Mouse (Mus musculus): ENCODE results near the gene Arih1. TPM values are rescaled to one million over a fixed set of nuclear protein-coding genes. Genes with fewer than 3 reads are reported as not detected.

Gene Arih1
- polyA plus RNA-seq, 1 experiment from 2014 or later, result 26.1 TPM

- no peak for ATAC-seq (ENCODE audit: insufficient number of reproducible peaks, insufficient read depth, low FRiP score, low TSS enrichment)
- Histone ChIP-seq H3K9ac (no peak overlapping the region), H3K4me1 (no peaks in the 10 kb centered on the region), H3K27me3 (no peaks in the 10 kb centered on the region), H3K36me3 (0 out of 2 replicates have a peak, but pooled peaks cover 5% of the 10 kb centered on the region), H3K4me2 (replicated peaks) (no peak overlapping the region), H3K9me3 (no peaks in the 10 kb centered on the region), H3K4me3 (no peak overlapping the region), H3K27ac (no peak overlapping the region)
- WGBS, result 94% methylated on average over 1 of the region's 1 CpGs
Measured at GRCm38 (mm10) chr9:59458416-59458815, 28.0 kb downstream of the Arih1 start.

- no peak for ATAC-seq (ENCODE audit: insufficient number of reproducible peaks, insufficient read depth, low FRiP score, low TSS enrichment)
Measured at GRCm38 (mm10) chr9:59457671-59458070, 28.7 kb downstream of the Arih1 start.

GRCm38 (mm10) chr9:59455404-59456068 lies 30.9 kb downstream of the Arih1 start:
- no peak overlapping the region for H3K9ac ChIP-seq
- no peak overlapping the region for H3K4me2 ChIP-seq (replicated peaks)
- no peak overlapping the region for H3K27ac ChIP-seq
- H3K36me3 ChIP-seq, result 0 out of 2 replicates have a peak, but pooled peaks cover 5% of the 10 kb centered on the region
- H3K9me3 ChIP-seq, result no peaks in the 10 kb centered on the region
- WGBS, result 81% methylated on average over 3 of the region's 3 CpGs
- no peak for ATAC-seq (ENCODE audit: insufficient number of reproducible peaks, insufficient read depth, low FRiP score, low TSS enrichment)
- no peaks in the 10 kb centered on the region for H3K27me3 ChIP-seq
- H3K4me1 ChIP-seq, result no peaks in the 10 kb centered on the region
- no peak overlapping the region for H3K4me3 ChIP-seq

More at GRCm38 (mm10) chr9:59457671-59458070, 28.7 kb downstream of the Arih1 start:
- H3K36me3 ChIP-seq, result 0 out of 2 replicates have a peak, but pooled peaks cover 5% of the 10 kb centered on the region
- H3K4me3 ChIP-seq, result no peak overlapping the region
- no peak overlapping the region for H3K4me2 ChIP-seq (replicated peaks)
- no peaks in the 10 kb centered on the region for H3K4me1 ChIP-seq
- no peak overlapping the region for H3K27ac ChIP-seq
- no peak overlapping the region for H3K9ac ChIP-seq
- H3K9me3 ChIP-seq, result no peaks in the 10 kb centered on the region
- 95% methylated on average over 1 of the region's 1 CpGs for WGBS
- no peaks in the 10 kb centered on the region for H3K27me3 ChIP-seq

DNA sequence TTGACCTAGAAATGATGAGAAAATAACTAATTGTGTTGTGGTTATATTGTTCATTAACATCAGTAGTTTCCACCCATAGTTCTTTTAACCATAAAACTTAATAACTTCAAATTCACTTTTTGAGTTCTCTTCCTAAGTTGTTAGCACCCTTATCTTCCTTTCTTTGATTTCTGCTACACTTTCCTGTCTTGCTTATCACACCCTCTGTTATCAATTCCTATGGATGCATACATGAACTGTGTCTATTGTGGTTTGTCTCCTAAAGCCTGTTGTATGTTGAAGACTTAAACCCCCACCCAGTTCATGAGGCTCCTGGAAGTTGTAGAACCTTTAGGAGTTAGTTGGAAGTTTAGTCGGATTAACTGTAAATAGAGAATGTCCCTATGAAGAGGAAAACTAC lies 52.7 kb downstream of the Arih1 start:
- no peak overlapping the region for H3K4me3 ChIP-seq
- H3K4me2 ChIP-seq (replicated peaks), result no peak overlapping the region
- H3K36me3 ChIP-seq, result peaks cover 14% of the 10 kb centered on the region; the same call in 1 of the 2 replicates
- no peaks in the 10 kb centered on the region for H3K4me1 ChIP-seq
- ATAC-seq (ENCODE audit: insufficient number of reproducible peaks, insufficient read depth, low FRiP score, low TSS enrichment), result no peak
- H3K27ac ChIP-seq, result no peak overlapping the region
- 93% methylated on average over 1 of the region's 1 CpGs for WGBS
- no peaks in the 10 kb centered on the region for H3K27me3 ChIP-seq
- no peaks in the 10 kb centered on the region for H3K9me3 ChIP-seq
- H3K9ac ChIP-seq, result no peak overlapping the region

DNA sequence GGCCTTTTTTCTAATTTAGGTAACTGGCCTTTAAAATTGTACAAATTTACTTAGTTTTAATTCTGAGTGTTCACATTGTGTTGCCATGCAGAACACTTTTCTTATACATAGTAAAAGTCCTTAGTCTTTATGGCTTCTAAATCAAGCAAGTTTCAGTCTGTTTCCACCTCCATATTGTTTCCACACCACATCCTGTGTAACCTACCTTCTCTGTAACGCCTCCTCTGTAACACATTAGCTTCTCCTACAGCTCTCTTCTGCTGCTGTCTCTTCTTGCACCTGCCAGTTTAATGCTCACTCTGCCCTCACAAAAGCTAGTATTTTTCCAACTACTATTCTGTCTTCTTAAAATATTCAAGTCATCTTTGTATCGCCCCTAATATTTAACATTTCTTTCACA lies 54.8 kb downstream of the Arih1 start:
- Histone ChIP-seq H3K4me2 (replicated peaks) (no peak overlapping the region), H3K27ac (no peak overlapping the region), H3K9me3 (no peaks in the 10 kb centered on the region), H3K27me3 (no peaks in the 10 kb centered on the region), H3K9ac (no peak overlapping the region), H3K36me3 (peaks cover 18% of the 10 kb centered on the region; the same call in 1 of the 2 replicates), H3K4me3 (no peak overlapping the region), H3K4me1 (no peaks in the 10 kb centered on the region)
- WGBS, result 89% methylated on average over 2 of the region's 2 CpGs
- no peak for ATAC-seq (ENCODE audit: insufficient number of reproducible peaks, insufficient read depth, low FRiP score, low TSS enrichment)

GRCm38 (mm10) chr9:59420487-59420886 lies 65.9 kb downstream of the Arih1 start:
- Histone ChIP-seq H3K4me3 (no peak overlapping the region), H3K4me2 (replicated peaks) (no peak overlapping the region), H3K36me3 (no peaks in the 10 kb centered on the region), H3K27me3 (no peaks in the 10 kb centered on the region), H3K27ac (no peak overlapping the region), H3K9me3 (no peaks in the 10 kb centered on the region), H3K4me1 (no peaks in the 10 kb centered on the region), H3K9ac (no peak overlapping the region)
- no peak for ATAC-seq (ENCODE audit: insufficient number of reproducible peaks, insufficient read depth, low FRiP score, low TSS enrichment)
- WGBS, result 89% methylated on average over 6 of the region's 6 CpGs

GRCm38 (mm10) chr9:59407271-59407670 lies 79.1 kb downstream of the Arih1 start:
- ATAC-seq (ENCODE audit: insufficient number of reproducible peaks, insufficient read depth, low FRiP score, low TSS enrichment), result no peak
- WGBS, result 89% methylated on average over 1 of the region's 1 CpGs

DNA sequence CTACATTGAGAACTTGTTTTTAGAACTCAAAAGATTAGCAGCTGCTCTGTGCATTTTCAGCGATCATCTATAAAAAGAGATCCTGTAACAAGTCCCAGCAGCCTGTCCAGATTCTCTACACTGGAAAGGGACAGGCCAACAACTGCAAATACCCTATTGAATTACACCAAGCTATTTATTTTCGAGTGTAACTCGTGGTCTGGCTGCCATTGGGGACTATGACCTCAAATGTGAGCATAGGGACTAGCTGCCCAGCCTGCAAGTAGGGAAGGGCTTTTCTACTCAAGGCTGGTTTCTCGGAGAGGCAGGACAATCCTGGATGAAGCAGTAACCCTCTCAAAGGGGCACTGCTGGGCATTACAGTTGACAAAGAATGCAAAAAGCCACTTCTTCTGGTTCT lies 97.3 kb downstream of the Arih1 start:
- H3K27me3 ChIP-seq, result no peaks in the 10 kb centered on the region
- H3K4me3 ChIP-seq, result no peak overlapping the region
- ATAC-seq (ENCODE audit: insufficient number of reproducible peaks, insufficient read depth, low FRiP score, low TSS enrichment), result no peak
- WGBS, result 75% methylated on average over 4 of the region's 4 CpGs
- peaks cover 30% of the 10 kb centered on the region for H3K36me3 ChIP-seq
- H3K4me1 ChIP-seq, result no peaks in the 10 kb centered on the region
- H3K27ac ChIP-seq, result no peak overlapping the region
- H3K9me3 ChIP-seq, result no peaks in the 10 kb centered on the region
- H3K9ac ChIP-seq, result no peak overlapping the region
- H3K4me2 ChIP-seq (replicated peaks), result no peak overlapping the region

More at GRCm38 (mm10) chr9:59407271-59407670, 79.1 kb downstream of the Arih1 start:
- Histone ChIP-seq H3K4me1 (no peaks in the 10 kb centered on the region), H3K4me3 (no peak overlapping the region), H3K9ac (no peak overlapping the region), H3K27ac (no peak overlapping the region), H3K36me3 (peaks cover 40% of the 10 kb centered on the region), H3K27me3 (no peaks in the 10 kb centered on the region), H3K4me2 (replicated peaks) (no peak overlapping the region), H3K9me3 (no peaks in the 10 kb centered on the region)

- Histone ChIP-seq H3K27me3 (no peaks in the 10 kb centered on the region), H3K27ac (no peak overlapping the region), H3K4me1 (no peaks in the 10 kb centered on the region), H3K4me2 (replicated peaks) (no peak overlapping the region), H3K36me3 (peaks cover 23% of the 10 kb centered on the region), H3K9me3 (no peaks in the 10 kb centered on the region), H3K4me3 (no peak overlapping the region), H3K9ac (no peak overlapping the region)
- 86% methylated on average over 1 of the region's 1 CpGs for WGBS
- no peak for ATAC-seq (ENCODE audit: insufficient number of reproducible peaks, insufficient read depth, low FRiP score, low TSS enrichment)
Measured at GRCm38 (mm10) chr9:59388311-59388710, 98.1 kb downstream of the Arih1 start.

GRCm38 (mm10) chr9:59387461-59387860 lies 99.0 kb downstream of the Arih1 start:
- 65% methylated on average over 3 of the region's 3 CpGs for WGBS
- H3K27me3 ChIP-seq, result no peaks in the 10 kb centered on the region
- H3K9me3 ChIP-seq, result no peaks in the 10 kb centered on the region
- H3K9ac ChIP-seq, result no peak overlapping the region
- peaks cover 15% of the 10 kb centered on the region for H3K36me3 ChIP-seq
- no peak overlapping the region for H3K4me3 ChIP-seq
- ATAC-seq (ENCODE audit: insufficient number of reproducible peaks, insufficient read depth, low FRiP score, low TSS enrichment), result no peak
- H3K27ac ChIP-seq, result no peak overlapping the region
- H3K4me2 ChIP-seq (replicated peaks), result no peak overlapping the region
- no peaks in the 10 kb centered on the region for H3K4me1 ChIP-seq

GRCm38 (mm10) chr9:59375626-59376025 lies 110.8 kb downstream of the Arih1 start:
- H3K9me3 ChIP-seq, result peaks cover 9% of the 10 kb centered on the region; the same call in 1 of the 2 replicates
- H3K4me1 ChIP-seq, result no peaks in the 10 kb centered on the region
- WGBS, result 90% methylated on average over 15 of the region's 15 CpGs
- ATAC-seq (ENCODE audit: insufficient number of reproducible peaks, insufficient read depth, low FRiP score, low TSS enrichment), result no peak
- H3K27me3 ChIP-seq, result no peaks in the 10 kb centered on the region
- no peak overlapping the region for H3K9ac ChIP-seq
- no peak overlapping the region for H3K4me2 ChIP-seq (replicated peaks)
- H3K4me3 ChIP-seq, result no peak overlapping the region
- no peaks in the 10 kb centered on the region for H3K36me3 ChIP-seq
- no peak overlapping the region for H3K27ac ChIP-seq

GRCm38 (mm10) chr9:59369646-59370045 lies 116.8 kb downstream of the Arih1 start:
- no peak overlapping the region for H3K27ac ChIP-seq
- no peak overlapping the region for H3K9ac ChIP-seq
- WGBS, result 90% methylated on average over 9 of the region's 9 CpGs
- H3K4me1 ChIP-seq, result no peaks in the 10 kb centered on the region
- H3K9me3 ChIP-seq, result peaks cover 9% of the 10 kb centered on the region; the same call in 1 of the 2 replicates
- H3K4me3 ChIP-seq, result no peak overlapping the region
- H3K27me3 ChIP-seq, result no peaks in the 10 kb centered on the region
- H3K4me2 ChIP-seq (replicated peaks), result no peak overlapping the region
- no peak for ATAC-seq (ENCODE audit: insufficient number of reproducible peaks, insufficient read depth, low FRiP score, low TSS enrichment)
- H3K36me3 ChIP-seq, result no peaks in the 10 kb centered on the region

Data from embryonic facial prominence, embryonic 12.5 days (tissue).